Mouse (Mus musculus) kidney, adult 2 months (tissue): ENCODE measurements around the gene Elovl3. TPM values are rescaled to one million over a fixed set of nuclear protein-coding genes. Genes with fewer than 3 reads are reported as not detected.

Source experiments
- DNase-seq: peaks from one replicate; pipeline ENCODE4 v3.0.0; 2021
- H3K27ac ChIP-seq: fragments of 200-500 bp; 2 replicates; pipeline ENCODE4 v1.5.1; 2012; ENCODE audit warnings: low read depth, low read length, control low read depth, inconsistent platforms; ENCODE audit not compliant: insufficient read depth
- H3K27me3 ChIP-seq: fragments of 200-500 bp; replicated peaks from 2 replicates; pipeline ENCODE4 v1.6.1; 2012; ENCODE audit warnings: mild to moderate bottlenecking, moderate library complexity, low read length, inconsistent platforms; ENCODE audit not compliant: control insufficient read depth, insufficient read depth
- H3K36me3 ChIP-seq: fragments of 200-500 bp; 2 replicates; pipeline ENCODE4 v1.6.1; 2012; ENCODE audit warnings: mild to moderate bottlenecking, moderate library complexity, low read length, inconsistent platforms; ENCODE audit not compliant: control insufficient read depth, insufficient read depth
- H3K4me1 ChIP-seq: fragments of 200-500 bp; 2 replicates; pipeline ENCODE4 v1.6.1; 2011; ENCODE audit warnings: low read length; ENCODE audit not compliant: control insufficient read depth, insufficient read depth
- H3K4me3 ChIP-seq: fragments of 200-500 bp; 2 replicates; pipeline ENCODE4 v1.5.1; 2011; ENCODE audit warnings: mild to moderate bottlenecking, low read depth, low read length, control low read depth; ENCODE audit not compliant: insufficient read depth
- CTCF ChIP-seq: fragments of 200-500 bp; conservative IDR thresholded peaks from 2 replicates; pipeline ENCODE4 v1.5.1; 2011; ENCODE audit warnings: low read depth, mild to moderate bottlenecking, control low read depth, low read length, moderate library complexity, mixed read lengths; ENCODE audit not compliant: insufficient read depth, insufficient read length
- POLR2A ChIP-seq: fragments of 200-500 bp; IDR thresholded peaks from one replicate; pipeline ENCODE4 v1.6.1; 2011; ENCODE audit warnings: low read depth, low read length, control low read depth
- whole genome bisulfite sequencing: fragments of 180-500 bp; shearing (Covaris S2); methylation state at CpG from one replicate; pipeline ENCODE4 v1.1.7; 2018; 5-methylcytosine and 5-hydroxymethylcytosine counted together
- polyA plus RNA-seq: library from polyadenylated mRNA; depleted of rRNA; stranded (reverse); fragments of >200 nt; gene quantifications from 2 replicates; pipeline ENCODE4 v1.2.3, GENCODE M21; 2012; rRNA removed

The Elovl3 gene
- polyA plus RNA-seq = 1.4 and 3.4 TPM in 2 replicates

- no peak within 1 kb of the TSS for H3K4me3 ChIP-seq
- peak; percentile 29 for DNase-seq
- WGBS = 3% methylated on average over 31 of the region's 31 CpGs
- H3K27me3 ChIP-seq = no peaks in the 10 kb centered on the region; the same call in 1 of the 2 replicates
- no peaks in the 10 kb centered on the region for H3K36me3 ChIP-seq
- no peak within 1 kb of the TSS for H3K27ac ChIP-seq
- TF ChIP-seq CTCF (no peak), POLR2A (no peak)
- 0 out of 2 replicates have a peak, but pooled peaks cover 9% of the 10 kb centered on the region for H3K4me1 ChIP-seq
Observed at GRCm38 (mm10) chr19:46131694-46132525, at the start of gene Elovl3. Elovl3 (plus strand) TSS chr19:46131897.

GRCm38 (mm10) chr19:46085185-46085584 lies 46.5 kb upstream of the Elovl3 start:
- Histone ChIP-seq H3K4me3 (no peak overlapping the region), H3K27me3 (no peaks in the 10 kb centered on the region), H3K36me3 (peaks cover 5% of the 10 kb centered on the region), H3K4me1 (no peaks in the 10 kb centered on the region), H3K27ac (no peak overlapping the region)
- WGBS = 95% methylated on average over 8 of the region's 8 CpGs
- DNase-seq = no peak
- no peak for TF ChIP-seq POLR2A
- no peak for TF ChIP-seq CTCF

GRCm38 (mm10) chr19:46086337-46086736 lies 45.4 kb upstream of the Elovl3 start:
- no peak overlapping the region for H3K27ac ChIP-seq
- no peaks in the 10 kb centered on the region for H3K27me3 ChIP-seq
- peak; percentile 41 for DNase-seq
- WGBS = 53% methylated on average over 3 of the region's 3 CpGs
- no peaks in the 10 kb centered on the region for H3K4me1 ChIP-seq
- peaks cover 5% of the 10 kb centered on the region for H3K36me3 ChIP-seq
- no peak overlapping the region for H3K4me3 ChIP-seq
- TF ChIP-seq POLR2A (no peak), CTCF (peak; percentile 50)

- Histone ChIP-seq H3K36me3 (peaks cover 2% of the 10 kb centered on the region; the same call in 1 of the 2 replicates), H3K4me3 (no peak overlapping the region), H3K4me1 (no peaks in the 10 kb centered on the region), H3K27me3 (no peaks in the 10 kb centered on the region), H3K27ac (no peak overlapping the region)
- TF ChIP-seq CTCF (no peak), POLR2A (no peak)
- peak; percentile 16 for DNase-seq
- 72% methylated on average over 7 of the region's 7 CpGs for WGBS
Observed at GRCm38 (mm10) chr19:46087871-46088270, 43.8 kb upstream of the Elovl3 start.

- Histone ChIP-seq H3K27ac (no peak overlapping the region), H3K4me1 (no peaks in the 10 kb centered on the region), H3K36me3 (no peaks in the 10 kb centered on the region), H3K4me3 (no peak overlapping the region), H3K27me3 (no peaks in the 10 kb centered on the region)
- WGBS = 92% methylated on average over 4 of the region's 4 CpGs
- no peak for DNase-seq
- TF ChIP-seq POLR2A (no peak), CTCF (no peak)
Observed at GRCm38 (mm10) chr19:46091641-46092040, 40.1 kb upstream of the Elovl3 start.

GRCm38 (mm10) chr19:46094144-46094543 lies 37.6 kb upstream of the Elovl3 start:
- no peak for DNase-seq
- WGBS = 91% methylated on average over 2 of the region's 2 CpGs
- no peaks in the 10 kb centered on the region for H3K36me3 ChIP-seq
- no peaks in the 10 kb centered on the region for H3K4me1 ChIP-seq
- H3K4me3 ChIP-seq = no peak overlapping the region
- no peak overlapping the region for H3K27ac ChIP-seq
- no peak for TF ChIP-seq POLR2A
- TF ChIP-seq CTCF = no peak
- no peaks in the 10 kb centered on the region for H3K27me3 ChIP-seq

- H3K4me3 ChIP-seq = no peak overlapping the region
- H3K4me1 ChIP-seq = no peaks in the 10 kb centered on the region
- no peak for DNase-seq
- no peak overlapping the region for H3K27ac ChIP-seq
- H3K36me3 ChIP-seq = no peaks in the 10 kb centered on the region
- TF ChIP-seq POLR2A (no peak), CTCF (no peak)
- 78% methylated on average over 4 of the region's 4 CpGs for WGBS
- no peaks in the 10 kb centered on the region for H3K27me3 ChIP-seq
Observed at GRCm38 (mm10) chr19:46095291-46095690, 36.4 kb upstream of the Elovl3 start.

GRCm38 (mm10) chr19:46096396-46096795 lies 35.3 kb upstream of the Elovl3 start:
- Histone ChIP-seq H3K36me3 (no peaks in the 10 kb centered on the region), H3K4me1 (no peaks in the 10 kb centered on the region), H3K27me3 (no peaks in the 10 kb centered on the region), H3K4me3 (no peak overlapping the region), H3K27ac (no peak overlapping the region)
- TF ChIP-seq CTCF = no peak
- no peak for TF ChIP-seq POLR2A
- WGBS = 94% methylated on average over 5 of the region's 5 CpGs
- no peak for DNase-seq
